Mouse (Mus musculus) embryonic facial prominence, embryonic 11.5 days (tissue): ENCODE measurements around the gene Rapgef4. TPM values are rescaled to one million over a fixed set of nuclear protein-coding genes. Genes with fewer than 3 reads are reported as not detected.

ENCODE experiments used
- ATAC-seq: fragments of 200-750 bp; cut with Nextera tagmentation; replicated peaks from 2 replicates; pipeline ENCODE4 v1.8.0; 2017; ENCODE audit warnings: low read depth; ENCODE audit not compliant: insufficient number of reproducible peaks, low FRiP score, low TSS enrichment
- DNase-seq: peaks from one replicate; pipeline ENCODE4 v3.0.0-alpha.2; 2015; ENCODE audit warnings: low spot score
- H3K27ac ChIP-seq: fragments of 300-500 bp; sonication (generic); replicated peaks from 2 replicates; pipeline ENCODE4 v1.5.1; 2014; ENCODE audit warnings: mild to moderate bottlenecking, low read depth, low read length, control low read depth
- H3K27me3 ChIP-seq: fragments of 300-500 bp; sonication (generic); 2 replicates; pipeline ENCODE4 v1.6.1; 2014; ENCODE audit warnings: mild to moderate bottlenecking, low read length, moderate library complexity, mixed read lengths; ENCODE audit not compliant: control insufficient read depth, insufficient read depth
- H3K36me3 ChIP-seq: fragments of 300-500 bp; sonication (generic); replicated peaks from 2 replicates; pipeline ENCODE4 v1.6.1; 2014; ENCODE audit warnings: low read depth, mild to moderate bottlenecking, low read length, moderate library complexity, mixed read lengths; ENCODE audit not compliant: control insufficient read depth, insufficient read depth
- H3K4me1 ChIP-seq: fragments of 300-500 bp; sonication (generic); 2 replicates; pipeline ENCODE4 v1.6.1; 2014; ENCODE audit warnings: low read length, mixed read lengths; ENCODE audit not compliant: control insufficient read depth, insufficient read depth
- H3K4me2 ChIP-seq: fragments of 300-500 bp; sonication (generic); 2 replicates; pipeline ENCODE4 v1.6.1; 2014; ENCODE audit warnings: low read depth, mild to moderate bottlenecking, control low read depth, low read length, moderate library complexity
- H3K4me3 ChIP-seq: fragments of 300-500 bp; sonication (generic); 2 replicates; pipeline ENCODE4 v1.5.1; 2014; ENCODE audit warnings: low read depth, low read length, control low read depth
- H3K9ac ChIP-seq: fragments of 300-500 bp; sonication (generic); replicated peaks from 2 replicates; pipeline ENCODE4 v1.6.1; 2014; ENCODE audit warnings: mild to moderate bottlenecking, control low read depth, low read length
- H3K9me3 ChIP-seq: fragments of 300-500 bp; sonication (generic); replicated peaks from 2 replicates; pipeline ENCODE4 v1.6.1; 2016; ENCODE audit warnings: mild to moderate bottlenecking, low read length, inconsistent platforms, mixed read lengths; ENCODE audit not compliant: control insufficient read depth
- WGBS: fragments of 180-500 bp; shearing (Covaris S2); extraction: QIAGEN DNeasy Blood & Tissue Kit; methylation state at CpG from one replicate; pipeline ENCODE4 v1.1.7; 2014; 5-methylcytosine and 5-hydroxymethylcytosine counted together
- polyA plus RNA-seq: library from polyadenylated mRNA; unstranded; fragments of >200 nt; fragmentation: Nextera tagmentation; extraction: Ambion mirVana; gene quantifications from 2 replicates; pipeline ENCODE4 v1.2.1, GENCODE M21; 2014

Gene Rapgef4
- polyA plus RNA-seq, 1 experiment from 2014 or later = 3.6 TPM

DNA sequence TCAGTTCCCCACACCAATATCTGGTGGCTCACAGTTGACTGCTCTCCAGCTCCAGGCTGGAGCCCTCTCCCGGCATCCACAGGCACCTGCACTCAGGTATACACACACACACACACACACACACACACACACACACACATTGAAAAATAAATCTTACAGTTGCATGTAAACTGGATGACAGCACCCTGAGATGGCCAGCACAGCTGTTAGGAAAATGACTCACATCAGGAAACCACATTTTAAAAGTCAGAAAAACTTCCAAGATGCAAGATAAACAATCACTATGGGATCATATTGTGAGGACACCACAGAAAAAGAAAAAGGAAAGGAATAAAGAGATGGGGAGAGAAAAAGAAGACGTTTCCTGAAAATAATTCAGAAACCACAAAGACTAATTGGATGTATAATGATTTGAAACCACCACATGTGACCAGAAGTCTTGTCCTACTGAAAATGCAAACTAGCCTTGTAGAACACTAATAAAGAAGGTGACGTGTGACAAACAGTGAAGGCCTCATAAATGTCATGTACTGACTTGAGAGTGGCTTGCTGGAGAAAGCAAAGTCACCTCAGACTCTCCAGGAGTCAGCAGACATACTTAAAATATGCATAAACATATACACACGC is 297.3 kb downstream of the Rapgef4 start:
- H3K36me3 ChIP-seq = no peaks in the 10 kb centered on the region
- no peak overlapping the region for H3K4me2 ChIP-seq
- no peak overlapping the region for H3K27ac ChIP-seq
- no peak for DNase-seq
- no peak overlapping the region for H3K4me3 ChIP-seq
- H3K27me3 ChIP-seq = no peaks in the 10 kb centered on the region
- H3K4me1 ChIP-seq = no peaks in the 10 kb centered on the region
- no peaks in the 10 kb centered on the region for H3K9me3 ChIP-seq
- WGBS = 82% methylated on average over 4 of the region's 4 CpGs
- no peak for ATAC-seq
- H3K9ac ChIP-seq = no peak overlapping the region

DNA sequence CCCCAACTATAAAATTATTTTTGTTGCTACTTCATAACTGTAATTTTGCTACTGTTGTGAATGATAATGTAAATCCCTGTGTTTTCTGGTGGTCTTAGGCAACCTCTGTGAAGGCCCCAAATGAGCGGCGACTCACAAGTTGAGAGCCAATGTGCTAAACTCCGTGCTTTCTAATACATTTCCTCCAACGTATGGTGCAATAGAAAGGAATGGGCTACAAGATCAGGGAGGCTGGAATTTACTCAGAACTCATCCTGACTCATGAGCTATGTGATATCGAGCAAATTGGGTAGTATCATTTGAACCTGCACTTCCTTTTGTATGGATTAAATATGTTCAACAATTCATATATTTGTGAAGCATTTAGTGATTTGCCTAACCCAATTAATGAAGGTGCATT is 299.5 kb downstream of the Rapgef4 start:
- no peaks in the 10 kb centered on the region for H3K36me3 ChIP-seq
- H3K27me3 ChIP-seq = no peaks in the 10 kb centered on the region
- no peak overlapping the region for H3K9ac ChIP-seq
- no peak for ATAC-seq
- no peak overlapping the region for H3K4me3 ChIP-seq
- 89% methylated on average over 5 of the region's 5 CpGs for WGBS
- DNase-seq = no peak
- H3K27ac ChIP-seq = no peak overlapping the region
- H3K4me1 ChIP-seq = no peaks in the 10 kb centered on the region
- H3K9me3 ChIP-seq = no peaks in the 10 kb centered on the region
- H3K4me2 ChIP-seq = no peak overlapping the region

DNA sequence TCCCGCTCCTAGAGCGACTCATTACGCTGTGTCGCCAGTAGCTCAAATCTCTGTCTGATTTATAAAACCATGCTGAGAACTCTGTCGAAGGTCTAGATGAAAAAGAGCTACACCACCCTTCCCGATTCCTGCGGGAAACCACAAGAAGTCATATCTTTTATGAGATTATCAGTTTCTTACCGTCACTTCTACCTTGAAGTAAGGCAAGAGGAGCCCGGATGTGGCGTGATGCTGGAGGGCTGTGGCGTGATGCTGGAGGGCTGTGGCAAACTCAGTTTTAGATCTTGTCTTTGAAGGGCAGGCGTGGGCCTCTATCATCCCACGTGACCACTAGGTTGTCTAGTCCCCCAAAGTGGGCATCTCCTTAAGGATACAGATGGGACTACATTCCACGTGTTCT is 300.9 kb downstream of the Rapgef4 start:
- ATAC-seq (no peak), DNase-seq (no peak)
- Histone ChIP-seq H3K36me3 (no peaks in the 10 kb centered on the region), H3K4me1 (no peaks in the 10 kb centered on the region), H3K4me3 (no peak overlapping the region), H3K4me2 (no peak overlapping the region), H3K27ac (no peak overlapping the region), H3K9ac (no peak overlapping the region), H3K27me3 (no peaks in the 10 kb centered on the region), H3K9me3 (no peaks in the 10 kb centered on the region)
- WGBS = 91% methylated on average over 14 of the region's 14 CpGs

DNA sequence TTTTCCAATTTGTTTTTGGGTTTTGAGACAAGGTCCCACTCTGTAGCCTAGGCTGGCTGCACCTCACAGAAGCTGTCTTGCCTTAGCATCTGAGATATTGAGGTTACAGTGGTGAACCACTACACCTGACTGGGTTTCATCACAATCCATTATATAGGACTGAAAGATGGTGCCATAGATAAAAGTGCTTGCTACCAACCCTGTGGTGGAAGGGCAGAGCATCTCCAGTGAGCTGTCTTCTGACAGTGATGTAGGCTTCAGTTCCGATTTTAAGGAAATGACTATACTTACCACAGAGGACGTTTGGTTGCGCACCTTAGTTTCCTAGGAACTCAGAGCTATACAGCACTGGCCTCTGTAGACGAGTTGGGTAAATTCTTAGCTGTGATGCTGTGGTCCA is 301.7 kb downstream of the Rapgef4 start:
- WGBS = 87% methylated on average over 4 of the region's 4 CpGs
- Histone ChIP-seq H3K4me1 (no peaks in the 10 kb centered on the region), H3K9me3 (no peaks in the 10 kb centered on the region), H3K27me3 (no peaks in the 10 kb centered on the region), H3K4me2 (no peak overlapping the region), H3K9ac (no peak overlapping the region), H3K36me3 (no peaks in the 10 kb centered on the region), H3K27ac (no peak overlapping the region), H3K4me3 (no peak overlapping the region)
- no peak for DNase-seq
- no peak for ATAC-seq

DNA sequence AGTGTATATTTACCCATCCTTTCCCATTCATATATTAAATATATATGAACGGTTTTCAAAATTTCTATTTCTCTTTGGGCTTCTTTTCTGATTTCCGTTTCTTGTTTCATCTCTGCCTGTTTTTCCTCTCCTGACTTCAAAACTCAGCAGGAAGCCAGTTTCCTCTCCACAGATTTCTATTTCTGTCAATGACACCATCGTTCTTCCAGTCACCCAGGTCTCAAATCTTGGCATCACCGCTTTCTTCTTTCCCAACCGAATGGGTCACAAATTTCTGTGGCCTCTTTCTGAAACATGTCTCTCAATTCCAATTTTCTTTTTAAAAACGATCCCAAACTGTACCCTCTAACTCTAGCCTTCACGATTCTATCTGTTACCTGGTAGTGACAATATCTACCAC is 303.6 kb downstream of the Rapgef4 start:
- Histone ChIP-seq H3K9me3 (no peaks in the 10 kb centered on the region), H3K27me3 (no peaks in the 10 kb centered on the region), H3K4me2 (no peak overlapping the region), H3K27ac (no peak overlapping the region), H3K4me3 (no peak overlapping the region), H3K4me1 (no peaks in the 10 kb centered on the region), H3K9ac (no peak overlapping the region), H3K36me3 (no peaks in the 10 kb centered on the region)
- WGBS = 80% methylated on average over 7 of the region's 7 CpGs
- no peak for DNase-seq
- ATAC-seq = no peak

GRCm38 (mm10) chr2:72285256-72285887 is 304.3 kb downstream of the Rapgef4 start, which contains the start of gene Map3k20:
Gene Map3k20, plus strand, starts transcription at chr2:72285637.
- Histone ChIP-seq H3K4me2 (peak within 1 kb of the TSS; percentile 90), H3K4me1 (no peaks in the 10 kb centered on the region), H3K4me3 (peak within 1 kb of the TSS; percentile 62), H3K27ac (no peak within 1 kb of the TSS), H3K9me3 (no peaks in the 10 kb centered on the region), H3K9ac (peak within 1 kb of the TSS; percentile 78), H3K27me3 (no peaks in the 10 kb centered on the region), H3K36me3 (no peaks in the 10 kb centered on the region)
- WGBS = under 1% methylated on average over 47 of the region's 50 CpGs
- DNase-seq (peak; percentile 81), ATAC-seq (peak; percentile 52; the same call in 1 of the 2 replicates)

- ATAC-seq = peak; percentile 59; the same call in 1 of the 2 replicates
- peak overlapping the region; percentile 62 for H3K4me3 ChIP-seq
- H3K4me1 ChIP-seq = no peaks in the 10 kb centered on the region
- no peak overlapping the region for H3K27ac ChIP-seq
- no peaks in the 10 kb centered on the region for H3K9me3 ChIP-seq
- H3K36me3 ChIP-seq = no peaks in the 10 kb centered on the region
- 2% methylated on average over 45 of the region's 60 CpGs for WGBS
- DNase-seq = peak; percentile 36
- peak overlapping the region; percentile 78 for H3K9ac ChIP-seq
- H3K27me3 ChIP-seq = no peaks in the 10 kb centered on the region
- peak overlapping the region; percentile 90 for H3K4me2 ChIP-seq
Observed at GRCm38 (mm10) chr2:72285888-72286661, 305.0 kb downstream of the Rapgef4 start.

GRCm38 (mm10) chr2:72287142-72287541 is 306.1 kb downstream of the Rapgef4 start:
- ATAC-seq (no peak), DNase-seq (no peak)
- Histone ChIP-seq H3K9me3 (no peaks in the 10 kb centered on the region), H3K27me3 (no peaks in the 10 kb centered on the region), H3K27ac (no peak overlapping the region), H3K4me3 (no peak overlapping the region), H3K4me2 (no peak overlapping the region), H3K4me1 (no peaks in the 10 kb centered on the region), H3K9ac (no peak overlapping the region), H3K36me3 (no peaks in the 10 kb centered on the region)
- WGBS = 66% methylated on average over 4 of the region's 4 CpGs
